Mouse (Mus musculus): ENCODE data around the gene Rccd1. TPM values are rescaled to one million over a fixed set of nuclear protein-coding genes. Genes with fewer than 3 reads are reported as not detected.

The Rccd1 gene
- polyA plus RNA-seq, 2 experiments, result 8.0 to 26.2 TPM

- no peak for DNase-seq (ENCODE audit: low spot score)
- no peak for TF ChIP-seq POLR2A (IDR thresholded peaks at IDR 0.05; ENCODE audit: borderline replicate concordance, extremely low read depth, insufficient read depth, insufficient read length)
- 86% methylated on average over 3 of the region's 3 CpGs for WGBS
- H3K4me1 ChIP-seq (ENCODE audit: control insufficient read depth, insufficient read depth, low read length), result no peaks in the 10 kb centered on the region
- no peak overlapping the region for H3K9ac ChIP-seq (ENCODE audit: low read depth, low read length, severe bottlenecking)
- H3K9me3 ChIP-seq (ENCODE audit: control insufficient read depth, low read length), result no peaks in the 10 kb centered on the region
- ATAC-seq (ENCODE audit: low FRiP score, low read depth), result no peak
- no peaks in the 10 kb centered on the region for H3K27me3 ChIP-seq (ENCODE audit: control insufficient read depth, insufficient read depth, low read length)
- no peak overlapping the region for H3K4me2 ChIP-seq (replicated peaks; ENCODE audit: low read depth, low read length, severe bottlenecking)
- H3K4me3 ChIP-seq (replicated peaks; ENCODE audit: low read length), result no peak overlapping the region
- no peak overlapping the region for H3K27ac ChIP-seq (replicated peaks; ENCODE audit: low read depth, low read length)
- peaks cover 76% of the 10 kb centered on the region for H3K36me3 ChIP-seq (ENCODE audit: control insufficient read depth, insufficient read depth, low read length)
These were observed 40.9 kb downstream of the Rccd1 start for GRCm38 (mm10) chr7:80283226-80283918.

GRCm38 (mm10) chr7:80281646-80282045, 42.6 kb downstream of the Rccd1 start:
- ATAC-seq (ENCODE audit: low FRiP score, low read depth) (no peak), DNase-seq (ENCODE audit: low spot score) (no peak)
- 84% methylated on average over 3 of the region's 3 CpGs for WGBS
- H3K4me1 ChIP-seq (ENCODE audit: control insufficient read depth, insufficient read depth, low read length), result no peaks in the 10 kb centered on the region
- H3K36me3 ChIP-seq (ENCODE audit: control insufficient read depth, insufficient read depth, low read length), result peaks cover 73% of the 10 kb centered on the region
- no peak overlapping the region for H3K4me2 ChIP-seq (replicated peaks; ENCODE audit: low read depth, low read length, severe bottlenecking)
- no peak overlapping the region for H3K4me3 ChIP-seq (replicated peaks; ENCODE audit: low read length)
- no peak overlapping the region for H3K9ac ChIP-seq (ENCODE audit: low read depth, low read length, severe bottlenecking)
- H3K27ac ChIP-seq (replicated peaks; ENCODE audit: low read depth, low read length), result no peak overlapping the region
- TF ChIP-seq POLR2A (IDR thresholded peaks at IDR 0.05; ENCODE audit: borderline replicate concordance, extremely low read depth, insufficient read depth, insufficient read length), result no peak
- no peaks in the 10 kb centered on the region for H3K9me3 ChIP-seq (ENCODE audit: control insufficient read depth, low read length)
- H3K27me3 ChIP-seq (ENCODE audit: control insufficient read depth, insufficient read depth, low read length), result no peaks in the 10 kb centered on the region

- ATAC-seq (ENCODE audit: low FRiP score, low read depth) (no peak), DNase-seq (ENCODE audit: low spot score) (no peak)
- Histone ChIP-seq H3K9me3 (ENCODE audit: control insufficient read depth, low read length) (no peaks in the 10 kb centered on the region), H3K36me3 (ENCODE audit: control insufficient read depth, insufficient read depth, low read length) (peaks cover 73% of the 10 kb centered on the region), H3K9ac (ENCODE audit: low read depth, low read length, severe bottlenecking) (no peak overlapping the region), H3K4me2 (replicated peaks; ENCODE audit: low read depth, low read length, severe bottlenecking) (no peak overlapping the region), H3K27me3 (ENCODE audit: control insufficient read depth, insufficient read depth, low read length) (no peaks in the 10 kb centered on the region), H3K4me1 (ENCODE audit: control insufficient read depth, insufficient read depth, low read length) (no peaks in the 10 kb centered on the region), H3K27ac (replicated peaks; ENCODE audit: low read depth, low read length) (no peak overlapping the region), H3K4me3 (replicated peaks; ENCODE audit: low read length) (no peak overlapping the region)
- 91% methylated on average over 2 of the region's 2 CpGs for WGBS
- TF ChIP-seq POLR2A (IDR thresholded peaks at IDR 0.05; ENCODE audit: borderline replicate concordance, extremely low read depth, insufficient read depth, insufficient read length), result no peak
These were observed 43.3 kb downstream of the Rccd1 start for GRCm38 (mm10) chr7:80280998-80281397.

DNA sequence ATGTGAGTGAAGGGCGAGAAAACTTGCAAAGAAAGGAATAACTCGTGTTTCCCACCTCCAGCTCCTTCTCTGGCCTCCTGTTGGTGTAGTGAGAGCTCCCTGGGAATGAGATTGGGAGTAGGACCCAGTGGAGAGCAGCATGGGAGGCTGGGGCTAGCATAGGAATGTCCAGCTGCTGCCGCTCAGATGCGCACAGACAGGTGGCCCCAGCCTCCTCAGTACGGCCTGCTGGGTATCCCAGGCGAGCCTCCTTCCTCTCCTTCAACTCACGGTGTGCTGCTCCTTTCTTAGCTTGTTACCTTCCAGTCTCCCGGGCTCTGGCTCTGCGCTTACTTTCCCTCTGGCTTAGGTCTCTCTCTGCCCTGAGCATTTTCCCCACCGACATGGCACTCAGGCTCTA, 44.2 kb downstream of the Rccd1 start:
- H3K4me2 ChIP-seq (replicated peaks; ENCODE audit: low read depth, low read length, severe bottlenecking), result no peak overlapping the region
- H3K4me1 ChIP-seq (ENCODE audit: control insufficient read depth, insufficient read depth, low read length), result no peaks in the 10 kb centered on the region
- DNase-seq (ENCODE audit: low spot score) (no peak), ATAC-seq (ENCODE audit: low FRiP score, low read depth) (no peak)
- H3K27me3 ChIP-seq (ENCODE audit: control insufficient read depth, insufficient read depth, low read length), result no peaks in the 10 kb centered on the region
- H3K9ac ChIP-seq (ENCODE audit: low read depth, low read length, severe bottlenecking), result no peak overlapping the region
- H3K9me3 ChIP-seq (ENCODE audit: control insufficient read depth, low read length), result peaks cover 4% of the 10 kb centered on the region; the same call in 1 of the 2 replicates
- H3K27ac ChIP-seq (replicated peaks; ENCODE audit: low read depth, low read length), result no peak overlapping the region
- TF ChIP-seq POLR2A (IDR thresholded peaks at IDR 0.05; ENCODE audit: borderline replicate concordance, extremely low read depth, insufficient read depth, insufficient read length), result no peak
- peaks cover 71% of the 10 kb centered on the region for H3K36me3 ChIP-seq (ENCODE audit: control insufficient read depth, insufficient read depth, low read length)
- 80% methylated on average over 9 of the region's 10 CpGs for WGBS
- H3K4me3 ChIP-seq (replicated peaks; ENCODE audit: low read length), result no peak overlapping the region

DNA sequence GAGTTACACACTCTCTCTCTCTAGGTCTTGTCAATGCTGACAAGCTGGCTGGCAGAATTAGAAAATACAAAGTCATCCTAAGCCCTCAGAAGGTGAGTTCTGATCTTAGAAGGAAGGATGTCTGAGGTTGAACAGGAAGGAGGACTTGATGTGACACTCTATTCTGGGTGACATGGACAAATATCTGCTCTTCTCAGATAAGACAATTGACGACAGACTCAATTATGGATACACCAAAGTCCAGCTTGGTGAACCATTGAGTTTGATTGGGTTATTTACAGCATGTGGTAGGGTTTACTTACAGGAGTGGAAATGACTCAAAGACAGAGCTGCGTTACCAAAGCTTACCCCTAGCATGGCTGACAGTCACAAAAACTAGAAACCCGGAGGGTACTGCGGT, 47.9 kb downstream of the Rccd1 start:
- Histone ChIP-seq H3K27me3 (ENCODE audit: control insufficient read depth, insufficient read depth, low read length) (no peaks in the 10 kb centered on the region), H3K4me2 (replicated peaks; ENCODE audit: low read depth, low read length, severe bottlenecking) (no peak overlapping the region), H3K27ac (replicated peaks; ENCODE audit: low read depth, low read length) (no peak overlapping the region), H3K36me3 (ENCODE audit: control insufficient read depth, insufficient read depth, low read length) (peaks cover 59% of the 10 kb centered on the region), H3K4me3 (replicated peaks; ENCODE audit: low read length) (no peak overlapping the region), H3K9me3 (ENCODE audit: control insufficient read depth, low read length) (peaks cover 14% of the 10 kb centered on the region; the same call in 1 of the 2 replicates), H3K9ac (ENCODE audit: low read depth, low read length, severe bottlenecking) (no peak overlapping the region), H3K4me1 (ENCODE audit: control insufficient read depth, insufficient read depth, low read length) (no peaks in the 10 kb centered on the region)
- WGBS, result 97% methylated on average over 4 of the region's 4 CpGs
- no peak for DNase-seq (ENCODE audit: low spot score)
- no peak for TF ChIP-seq POLR2A (IDR thresholded peaks at IDR 0.05; ENCODE audit: borderline replicate concordance, extremely low read depth, insufficient read depth, insufficient read length)
- ATAC-seq (ENCODE audit: low FRiP score, low read depth), result no peak

All from limb, embryonic 14.5 days (tissue).